Mouse (Mus musculus) forelimb bud, embryonic 11.5 days (tissue): Measurements from ENCODE around the gene Arg2.
"Not testable (repeated sequence)": the region's sequence is repeated elsewhere in the genome, so short reads cannot be mapped to it uniquely, and the experiment has no call there.

Source experiments
- DNase-seq: peaks from one replicate; pipeline ENCODE4 v3.0.0-alpha.2; 2012; ENCODE audit warnings: low read depth, low spot score

The Arg2 gene

DNA sequence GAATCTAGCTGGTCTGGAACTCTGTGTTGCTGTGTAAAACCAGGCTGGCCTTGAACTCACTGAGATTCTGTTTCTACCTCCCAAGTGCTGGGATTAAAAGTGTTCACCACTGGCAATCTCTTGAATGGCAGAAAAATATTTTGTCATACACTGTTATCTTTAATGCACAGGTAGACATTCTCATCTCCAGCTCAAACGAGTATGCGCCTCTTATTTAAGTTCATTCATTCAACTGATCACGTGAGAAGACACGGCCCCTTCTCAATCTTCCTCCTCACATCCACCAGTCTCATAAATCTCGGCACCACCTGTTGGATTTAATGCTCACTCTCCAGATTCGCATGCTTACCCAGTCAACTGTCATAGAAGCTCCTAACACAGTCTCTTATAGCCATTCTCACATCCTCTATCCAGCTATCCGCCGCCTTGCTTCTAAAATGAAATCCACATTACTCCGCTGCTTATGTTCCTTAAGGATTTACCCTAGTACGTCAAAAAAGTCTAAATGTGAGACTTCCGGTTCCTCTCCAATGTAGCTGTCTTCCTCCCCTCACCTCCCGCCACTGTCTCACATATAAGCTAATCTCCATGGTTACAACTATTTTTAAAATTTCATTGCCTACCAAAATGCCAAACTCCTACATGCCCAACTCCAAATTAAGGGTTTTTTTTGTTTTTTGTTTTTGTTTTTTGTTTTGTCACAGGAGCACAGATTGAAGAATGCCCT, 40.9 kb downstream of the Arg2 start:
- DNase-seq = no peak

DNA sequence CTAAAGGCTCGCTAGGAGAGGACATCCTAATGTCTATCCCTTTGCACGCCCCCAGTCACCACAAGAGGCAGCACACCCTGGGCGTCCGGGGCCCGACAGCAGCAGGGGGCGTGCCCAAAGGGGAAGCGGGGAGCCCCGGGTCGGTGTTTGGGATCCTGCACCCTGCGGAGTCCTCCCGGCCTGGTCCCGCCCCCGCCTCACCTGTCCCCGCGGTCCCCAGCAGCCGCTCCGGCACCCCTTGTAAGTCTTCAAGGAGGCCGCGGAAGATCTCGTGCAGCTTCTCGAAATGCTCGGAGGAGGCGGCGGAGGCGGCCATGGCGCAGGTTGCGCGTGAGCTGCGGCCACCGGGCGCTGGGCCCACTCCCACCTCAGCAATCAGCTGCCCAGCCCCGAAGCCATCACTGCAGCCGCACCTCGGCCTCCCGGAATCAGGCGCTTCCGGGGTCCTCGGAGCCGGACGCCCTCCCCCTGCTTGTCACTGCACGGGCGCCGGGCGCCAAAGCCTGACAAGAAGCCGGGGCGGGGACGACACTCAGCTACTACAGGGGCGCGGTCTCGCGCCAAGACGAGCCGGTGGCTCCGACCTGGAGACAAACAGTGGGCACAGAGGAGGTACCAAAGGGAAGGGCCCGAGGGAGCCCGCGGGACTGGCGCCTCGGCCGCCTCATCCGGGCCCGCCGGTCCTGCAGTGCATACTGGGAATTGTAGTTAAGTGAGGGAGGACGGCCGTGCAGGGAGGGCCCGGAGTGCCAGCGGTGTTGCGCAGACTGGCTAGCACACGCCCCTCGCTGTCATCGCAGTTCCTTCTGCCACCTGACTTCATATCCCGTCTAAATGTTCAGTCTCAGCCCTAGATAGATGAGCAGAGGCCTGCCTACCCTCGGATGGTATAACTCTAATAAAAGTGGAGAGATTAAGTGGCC, 41.7 kb downstream of the Arg2 start, which contains the start of gene Vti1b:
Vti1b (minus strand) TSS at position 649 of the 923 bp plus-strand sequence.
- peak; percentile 75 for DNase-seq

DNA sequence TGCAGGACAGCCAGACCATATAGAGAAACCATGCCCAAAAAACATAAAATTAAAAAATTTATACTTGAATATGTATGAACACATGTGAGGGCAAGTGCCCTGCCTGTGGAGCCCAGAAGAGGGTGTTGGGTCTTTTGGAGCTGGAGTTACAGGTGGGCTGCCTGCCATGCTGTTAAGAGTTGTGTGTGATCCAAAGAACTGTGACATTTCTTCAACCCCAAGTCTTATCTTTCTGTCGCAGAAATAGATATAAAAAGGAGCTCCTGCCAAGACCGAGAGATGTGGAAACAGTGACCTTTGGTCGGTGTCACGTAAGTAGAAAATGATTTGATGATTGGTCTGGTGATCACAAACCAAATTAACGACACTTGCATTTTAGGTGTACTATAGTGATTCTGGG, 43.1 kb downstream of the Arg2 start:
- no peak for DNase-seq

GRCm38 (mm10) chr12:79175998-79176397, 45.4 kb downstream of the Arg2 start:
- no peak for DNase-seq

DNA sequence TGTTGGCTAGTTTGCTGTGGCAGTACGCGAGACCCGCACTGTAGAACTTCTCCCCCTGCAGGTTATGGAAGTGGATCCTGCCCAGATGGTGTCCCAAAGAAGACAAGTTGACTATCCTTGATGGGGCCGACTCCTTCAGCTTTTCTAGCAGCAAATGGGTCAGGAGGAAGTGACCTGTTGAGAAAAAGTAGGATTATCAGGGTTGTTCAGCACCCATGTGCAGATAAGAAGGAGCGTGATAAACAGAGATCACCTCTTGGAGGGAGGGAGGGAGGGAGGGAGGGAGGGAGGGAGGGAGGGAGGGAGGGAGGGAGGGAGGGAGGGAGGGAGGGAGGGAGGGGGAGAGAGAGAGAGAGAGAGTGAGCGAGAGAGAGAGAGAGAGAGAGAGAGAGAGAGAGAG, 54.6 kb downstream of the Arg2 start:
- not testable (repeated sequence) for DNase-seq

GRCm38 (mm10) chr12:79190931-79191673, 60.5 kb downstream of the Arg2 start:
- DNase-seq = peak; percentile 61

- DNase-seq = peak; percentile 81
Observed at GRCm38 (mm10) chr12:79191701-79192100, 61.1 kb downstream of the Arg2 start.

GRCm38 (mm10) chr12:79192193-79192592, 61.6 kb downstream of the Arg2 start, which contains the start of gene Rdh11:
Gene Rdh11, minus strand, starts transcription at chr12:79192293.
- no peak for DNase-seq

- DNase-seq = peak; percentile 81
Observed at GRCm38 (mm10) chr12:79193441-79193840, 62.9 kb downstream of the Arg2 start.

DNA sequence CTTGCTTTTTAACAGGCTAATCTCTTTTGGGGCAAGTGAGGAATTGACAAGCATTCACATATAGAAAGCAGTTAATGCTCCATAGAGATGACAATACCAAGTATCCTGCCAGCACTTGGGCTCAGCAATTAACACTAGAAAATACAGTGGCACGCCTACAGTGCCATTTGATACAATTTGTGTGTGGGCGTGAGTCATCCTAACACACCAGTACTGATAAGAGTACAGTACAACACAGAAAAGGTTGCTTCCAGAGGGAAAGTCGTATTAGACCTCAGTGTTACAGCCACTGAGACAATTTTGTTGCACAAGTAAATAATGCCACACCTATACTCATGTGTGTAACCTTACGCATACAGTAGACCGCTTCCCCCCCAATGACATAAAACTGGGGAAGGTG, 66.5 kb downstream of the Arg2 start:
- no peak for DNase-seq

GRCm38 (mm10) chr12:79201882-79202281, 71.3 kb downstream of the Arg2 start:
- no peak for DNase-seq
